Mouse (Mus musculus) E14TG2a.4 (cell line): ENCODE measurements around the gene Cenpf.

Source experiments
- H3K27me3 ChIP-seq: 2 replicates; pipeline ENCODE4 v1.6.1; 2014; ENCODE audit warnings: low read length, control low read depth; ENCODE audit not compliant: insufficient read depth
- H3K36me3 ChIP-seq: 2 replicates; pipeline ENCODE4 v1.6.1; 2014; ENCODE audit warnings: low read length, control low read depth; ENCODE audit not compliant: insufficient read depth
- H3K4me1 ChIP-seq: replicated peaks from 2 replicates; pipeline ENCODE4 v1.6.1; 2014; ENCODE audit warnings: low read depth, low read length, control low read depth
- H3K4me3 ChIP-seq: replicated peaks from 2 replicates; pipeline ENCODE4 v1.5.1; 2014; ENCODE audit warnings: mild to moderate bottlenecking, low read length
- H3K9me3 ChIP-seq: 2 replicates; pipeline ENCODE4 v1.6.1; 2014; ENCODE audit warnings: low read length, control low read depth
- CTCF ChIP-seq: conservative IDR thresholded peaks from 2 replicates; pipeline ENCODE4 v1.5.1; 2014; ENCODE audit warnings: low read length
- NANOG ChIP-seq: IDR thresholded peaks from 2 replicates; pipeline ENCODE4 v1.6.1; 2014; ENCODE audit warnings: borderline replicate concordance, low read length, mixed read lengths
- POU5F1 ChIP-seq: IDR thresholded peaks from 2 replicates; pipeline ENCODE4 v1.6.1; 2014; ENCODE audit warnings: low read length, borderline replicate concordance

Gene Cenpf

DNA sequence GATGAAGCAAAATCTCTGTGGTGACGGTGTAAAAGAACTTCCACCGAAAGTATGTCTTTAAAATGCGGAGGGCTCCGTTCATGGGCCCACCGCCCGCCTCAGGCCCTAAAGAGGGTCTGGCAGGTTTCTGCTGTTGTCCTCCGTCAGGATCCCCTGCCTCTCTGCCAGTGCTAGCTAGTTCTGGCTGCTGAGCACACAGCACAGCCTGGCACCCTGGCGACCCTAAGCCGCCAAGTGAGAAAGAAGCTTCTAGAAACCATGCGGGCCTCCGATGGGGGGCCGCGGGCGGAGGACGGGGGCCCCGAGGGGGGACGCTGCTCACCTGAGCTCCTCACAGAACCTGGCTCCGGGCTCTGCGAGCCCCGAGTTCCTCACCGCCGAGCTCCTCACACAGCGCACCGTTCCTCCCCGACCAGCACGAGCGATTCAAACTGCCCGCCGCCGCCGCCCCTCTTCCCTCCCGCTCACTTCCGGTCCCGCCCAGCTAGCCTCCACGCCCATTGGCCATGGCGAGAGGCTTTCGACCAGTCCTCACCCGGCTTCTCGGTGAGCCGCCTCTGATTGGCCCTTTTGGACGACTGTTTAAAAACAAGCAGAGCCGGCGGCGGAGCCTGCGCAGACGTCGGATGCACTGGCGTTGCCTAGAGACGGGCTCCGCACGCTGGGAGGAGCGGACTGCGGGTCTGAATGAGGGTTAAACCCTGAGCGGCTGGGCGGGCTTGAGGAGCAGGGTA is at the start of gene Cenpf:
Gene Cenpf (minus strand): TSS at position 433 of the 734 bp plus-strand sequence.
- Histone ChIP-seq H3K27me3 (no peaks in the 10 kb centered on the region), H3K4me1 (peaks cover 25% of the 10 kb centered on the region), H3K36me3 (peaks cover 39% of the 10 kb centered on the region), H3K9me3 (peaks cover 10% of the 10 kb centered on the region), H3K4me3 (peak within 1 kb of the TSS; percentile 97)
- no peak for TF ChIP-seq NANOG
- no peak for TF ChIP-seq CTCF
- TF ChIP-seq POU5F1: no peak

- Histone ChIP-seq H3K9me3 (0 out of 2 replicates have a peak, but pooled peaks cover 2% of the 10 kb centered on the region), H3K36me3 (no peaks in the 10 kb centered on the region)
- TF ChIP-seq POU5F1: no peak
- no peak for TF ChIP-seq NANOG
- TF ChIP-seq CTCF: no peak
Measured at GRCm38 (mm10) chr1:189732156-189732555, 44.3 kb upstream of the Cenpf start.

GRCm38 (mm10) chr1:189731697-189732096 is 43.8 kb upstream of the Cenpf start:
- Histone ChIP-seq H3K9me3 (0 out of 2 replicates have a peak, but pooled peaks cover 2% of the 10 kb centered on the region), H3K27me3 (peaks cover 77% of the 10 kb centered on the region), H3K36me3 (no peaks in the 10 kb centered on the region), H3K4me1 (peaks cover 40% of the 10 kb centered on the region), H3K4me3 (peak overlapping the region; percentile 41; the same call in 1 of the 2 replicates)
- TF ChIP-seq NANOG (no peak), POU5F1 (no peak), CTCF (no peak)

More at GRCm38 (mm10) chr1:189732156-189732555, 44.3 kb upstream of the Cenpf start:
- Histone ChIP-seq H3K4me1 (peaks cover 36% of the 10 kb centered on the region), H3K4me3 (peak overlapping the region; percentile 41; the same call in 1 of the 2 replicates), H3K27me3 (peaks cover 72% of the 10 kb centered on the region)

DNA sequence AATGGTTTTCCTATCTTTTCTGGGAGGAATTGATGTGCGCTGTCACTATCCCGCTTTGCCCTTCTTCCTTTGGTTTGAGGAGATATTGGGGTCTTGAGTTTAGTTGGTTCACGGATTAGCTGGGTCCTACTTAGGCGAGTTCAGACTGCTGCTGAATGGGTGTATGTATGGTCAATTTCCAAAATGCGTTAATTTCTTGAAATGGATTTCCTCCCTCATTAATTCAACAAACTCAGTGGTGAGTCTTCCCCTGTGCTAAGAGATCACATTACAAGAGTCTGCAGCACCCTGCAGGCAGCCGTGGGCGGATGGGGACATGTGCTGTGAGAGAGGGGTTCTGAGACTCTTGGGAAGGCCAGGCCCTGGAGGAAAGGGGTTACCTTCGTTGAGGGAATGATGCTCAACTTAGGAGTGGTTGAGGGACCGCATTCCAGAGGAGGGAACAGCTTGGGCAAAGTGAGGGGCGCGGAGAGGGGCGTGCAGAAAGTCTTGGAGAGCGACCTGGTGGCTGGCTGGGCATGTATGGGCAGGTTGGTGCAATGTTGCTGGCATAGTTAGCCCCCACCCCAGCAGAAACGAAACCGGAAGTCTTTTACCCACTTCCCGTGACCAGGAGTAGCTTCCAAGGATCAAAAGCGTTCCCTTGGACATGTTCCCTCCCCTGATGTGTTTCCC is 41.4 kb upstream of the Cenpf start:
- peaks cover 45% of the 10 kb centered on the region for H3K4me1 ChIP-seq
- peak overlapping the region; percentile 93 for H3K4me3 ChIP-seq
- no peaks in the 10 kb centered on the region for H3K36me3 ChIP-seq
- no peaks in the 10 kb centered on the region for H3K9me3 ChIP-seq
- TF ChIP-seq NANOG (no peak), CTCF (no peak), POU5F1 (no peak)
- H3K27me3 ChIP-seq: peaks cover 90% of the 10 kb centered on the region

- peaks cover 88% of the 10 kb centered on the region for H3K27me3 ChIP-seq
- TF ChIP-seq POU5F1: no peak
- no peak for TF ChIP-seq CTCF
- no peak for TF ChIP-seq NANOG
Measured at GRCm38 (mm10) chr1:189728784-189729115, 40.9 kb upstream of the Cenpf start.

DNA sequence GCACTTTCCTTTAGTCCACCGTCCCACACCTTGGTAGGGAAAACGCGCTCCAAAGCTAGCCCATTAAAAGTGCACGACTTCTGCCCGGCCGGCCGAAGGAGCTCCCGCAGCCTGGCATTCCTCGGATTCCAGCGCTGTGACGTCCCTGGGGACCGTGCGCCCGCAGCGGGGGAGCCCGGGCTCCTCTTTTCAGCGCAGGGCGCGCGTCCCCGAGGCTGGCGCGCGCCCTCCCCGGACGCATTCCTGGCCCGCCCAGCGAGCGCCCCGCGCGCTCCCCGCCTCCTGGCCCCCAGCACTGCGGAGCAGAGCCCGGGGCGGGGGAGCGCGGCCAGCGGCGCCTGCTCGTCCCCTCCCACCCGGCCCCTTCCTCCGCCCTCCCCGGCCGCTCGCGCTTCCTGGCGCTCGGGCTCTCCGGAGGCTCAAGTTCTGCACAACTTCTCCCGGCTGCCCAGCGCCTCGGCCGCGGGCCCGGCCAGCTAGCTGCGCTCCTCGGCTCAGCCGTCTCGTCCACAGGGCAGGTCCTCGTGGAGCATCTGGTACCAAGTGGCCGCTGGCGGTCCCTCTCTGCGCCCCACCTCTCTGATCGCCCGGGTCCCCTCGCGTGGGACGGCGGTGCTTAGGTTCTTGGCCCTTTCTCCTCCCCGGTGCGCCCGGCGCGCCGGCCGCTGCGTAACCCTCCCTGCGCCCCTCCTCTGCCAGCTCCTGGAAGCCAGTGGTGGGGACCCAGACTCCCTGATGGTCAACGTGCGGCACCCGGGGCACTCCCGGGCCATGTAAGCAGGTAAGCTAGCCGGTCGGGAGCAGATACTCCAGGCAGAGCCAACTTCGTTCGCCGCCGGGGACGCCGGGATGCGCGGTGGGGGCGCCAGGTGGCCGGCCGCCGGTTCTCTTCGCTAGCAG is 40.2 kb upstream of the Cenpf start, which contains the start of gene Ptpn14:
Gene Ptpn14 (plus strand): TSS at position 385 of the 900 bp plus-strand sequence.
- Histone ChIP-seq H3K4me3 (peak within 1 kb of the TSS; percentile 93), H3K4me1 (peaks cover 45% of the 10 kb centered on the region), H3K27me3 (peaks cover 88% of the 10 kb centered on the region), H3K9me3 (no peaks in the 10 kb centered on the region), H3K36me3 (no peaks in the 10 kb centered on the region)
- no peak for TF ChIP-seq NANOG
- TF ChIP-seq CTCF: no peak
- TF ChIP-seq POU5F1: no peak

More at GRCm38 (mm10) chr1:189728784-189729115, 40.9 kb upstream of the Cenpf start:
- peaks cover 45% of the 10 kb centered on the region for H3K4me1 ChIP-seq
- no peaks in the 10 kb centered on the region for H3K9me3 ChIP-seq
- H3K36me3 ChIP-seq: no peaks in the 10 kb centered on the region
- peak overlapping the region; percentile 93 for H3K4me3 ChIP-seq

GRCm38 (mm10) chr1:189727346-189727883 is 39.5 kb upstream of the Cenpf start:
- H3K4me3 ChIP-seq: peak overlapping the region; percentile 93
- H3K27me3 ChIP-seq: peaks cover 86% of the 10 kb centered on the region
- H3K4me1 ChIP-seq: peaks cover 45% of the 10 kb centered on the region
- no peaks in the 10 kb centered on the region for H3K9me3 ChIP-seq
- H3K36me3 ChIP-seq: no peaks in the 10 kb centered on the region
- TF ChIP-seq CTCF: no peak
- TF ChIP-seq POU5F1: no peak
- TF ChIP-seq NANOG: no peak

- no peaks in the 10 kb centered on the region for H3K36me3 ChIP-seq
- H3K4me3 ChIP-seq: no peak overlapping the region
- TF ChIP-seq CTCF (no peak), NANOG (no peak), POU5F1 (no peak)
- peaks cover 74% of the 10 kb centered on the region for H3K27me3 ChIP-seq
- H3K4me1 ChIP-seq: peaks cover 35% of the 10 kb centered on the region
- H3K9me3 ChIP-seq: no peaks in the 10 kb centered on the region
Measured at GRCm38 (mm10) chr1:189726121-189726520, 38.2 kb upstream of the Cenpf start.
